Mouse (Mus musculus) A20 (cell line): Measurements from ENCODE around the gene Meiob.

Experiments
- DNase-seq: peaks from one replicate; pipeline ENCODE4 v3.0.0-alpha.2; 2011; ENCODE audit warnings: low read depth, low spot score

Gene Meiob

GRCm38 (mm10) chr17:24821351-24822280 lies 17.5 kb downstream of the Meiob start:
- no peak for DNase-seq

- DNase-seq = no peak
Measured at GRCm38 (mm10) chr17:24839842-24840241, 35.8 kb downstream of the Meiob start, which contains the start of gene Hagh. Hagh (plus strand) TSS chr17:24840143.

GRCm38 (mm10) chr17:24840341-24840740 lies 36.3 kb downstream of the Meiob start:
- no peak for DNase-seq

- peak; percentile 36 for DNase-seq
Measured at GRCm38 (mm10) chr17:24841133-24841532, 37.0 kb downstream of the Meiob start.

GRCm38 (mm10) chr17:24842631-24843030 lies 38.5 kb downstream of the Meiob start:
- DNase-seq = peak; percentile 37

GRCm38 (mm10) chr17:24844525-24844924 lies 40.4 kb downstream of the Meiob start:
- no peak for DNase-seq

- DNase-seq = no peak
Measured at GRCm38 (mm10) chr17:24847386-24847785, 43.3 kb downstream of the Meiob start.

GRCm38 (mm10) chr17:24848600-24849031 lies 44.5 kb downstream of the Meiob start:
- no peak for DNase-seq

GRCm38 (mm10) chr17:24849733-24850064 lies 45.6 kb downstream of the Meiob start:
- DNase-seq = no peak

GRCm38 (mm10) chr17:24850065-24850772 lies 46.1 kb downstream of the Meiob start, which contains the start of gene Fahd1:
Fahd1 (minus strand) TSS chr17:24850364.
- DNase-seq = peak; percentile 99

- no peak for DNase-seq
Measured at GRCm38 (mm10) chr17:24850773-24851127, 46.7 kb downstream of the Meiob start.

GRCm38 (mm10) chr17:24851381-24852125 lies 47.5 kb downstream of the Meiob start:
- DNase-seq = peak; percentile 13

- DNase-seq = no peak
Measured at GRCm38 (mm10) chr17:24855838-24856464, 51.9 kb downstream of the Meiob start.

- no peak for DNase-seq
Measured at GRCm38 (mm10) chr17:24856589-24856988, 52.5 kb downstream of the Meiob start.

GRCm38 (mm10) chr17:24857831-24858470 lies 53.9 kb downstream of the Meiob start:
- no peak for DNase-seq

- no peak for DNase-seq
Measured at GRCm38 (mm10) chr17:24858967-24859366, 54.9 kb downstream of the Meiob start.

GRCm38 (mm10) chr17:24860076-24860475 lies 56.0 kb downstream of the Meiob start:
- no peak for DNase-seq

GRCm38 (mm10) chr17:24861785-24862184 lies 57.7 kb downstream of the Meiob start:
- no peak for DNase-seq

GRCm38 (mm10) chr17:24865776-24866175 lies 61.7 kb downstream of the Meiob start, which contains the start of gene Igfals:
Igfals (plus strand) TSS chr17:24865997.
- DNase-seq = no peak

GRCm38 (mm10) chr17:24867914-24868313 lies 63.8 kb downstream of the Meiob start:
- DNase-seq = no peak
